Mouse (Mus musculus): Measurements from ENCODE around the gene Tssc4. TPM values are rescaled to one million over a fixed set of nuclear protein-coding genes. Genes with fewer than 3 reads are reported as not detected.

Tssc4 gene
- polyA plus RNA-seq, 1 experiment from 2014 or later, result 33.7 TPM

DNA sequence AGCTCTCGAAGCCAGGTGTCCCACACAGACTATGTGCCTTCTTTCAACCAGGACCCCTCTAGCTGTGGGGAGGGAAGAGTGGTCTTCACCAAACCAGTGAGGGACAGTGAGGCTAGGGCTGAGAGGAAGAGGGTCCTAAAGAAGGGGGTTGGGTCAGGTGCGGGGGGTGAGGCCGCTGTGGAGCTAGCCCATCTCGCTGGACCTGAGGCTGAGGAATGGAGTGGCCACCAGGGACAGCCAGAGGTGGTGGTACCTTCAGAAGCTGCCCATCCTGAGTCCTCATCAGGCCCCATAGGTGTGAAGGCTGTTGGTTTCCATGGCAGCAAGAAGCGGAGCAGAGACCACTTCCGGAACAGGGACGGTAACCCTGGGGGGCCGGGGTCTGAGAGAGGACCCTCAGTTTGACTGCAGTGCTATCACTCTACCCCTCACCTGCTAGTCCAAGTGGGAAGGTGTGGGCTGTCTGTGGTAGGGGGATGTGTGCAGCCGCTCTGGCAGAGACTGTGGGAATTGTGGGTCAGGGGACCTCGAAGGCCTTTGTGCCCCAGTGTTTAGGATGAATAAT, 1.5 kb downstream of the Tssc4 start:
- Histone ChIP-seq H3K27me3 (ENCODE audit: control insufficient read depth, insufficient read depth, low read depth, low read length) (no peaks in the 10 kb centered on the region), H3K4me3 (ENCODE audit: low read depth, low read length) (peak overlapping the region; percentile 81), H3K27ac (ENCODE audit: low read length) (no peak overlapping the region), H3K9me3 (replicated peaks; ENCODE audit: control insufficient read depth, low read length) (no peaks in the 10 kb centered on the region), H3K4me2 (ENCODE audit: low read depth, low read length) (peak overlapping the region; percentile 90), H3K36me3 (ENCODE audit: control insufficient read depth, insufficient read depth) (peaks cover 2% of the 10 kb centered on the region; the same call in 1 of the 2 replicates), H3K9ac (ENCODE audit: low read depth, low read length) (peak overlapping the region; percentile 76), H3K4me1 (ENCODE audit: control insufficient read depth, low read depth, low read length) (peaks cover 15% of the 10 kb centered on the region)
- 87% methylated on average over 10 of the region's 10 CpGs for WGBS (ENCODE audit: insufficient replicate concordance)
- no peak for ATAC-seq (ENCODE audit: low read depth)

DNA sequence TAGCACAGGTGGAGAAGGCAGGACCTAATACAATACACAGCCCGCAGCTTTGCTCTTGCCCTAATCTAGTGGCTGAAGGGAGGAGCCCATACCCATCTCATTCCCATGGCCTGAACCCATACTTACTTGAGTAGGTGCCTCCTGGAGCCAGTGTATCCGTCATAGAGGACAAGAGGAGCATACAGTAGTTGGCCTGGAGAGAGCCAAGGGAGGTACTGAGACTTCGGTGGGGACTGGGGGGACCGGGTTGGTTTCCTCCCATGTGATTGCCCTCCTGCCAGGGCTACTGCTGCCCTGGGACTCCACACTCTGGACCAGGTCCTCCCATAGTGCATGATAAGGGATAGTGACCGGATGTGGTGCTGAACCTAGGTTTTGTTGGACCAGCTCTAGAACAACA, 3.6 kb downstream of the Tssc4 start:
- ATAC-seq (ENCODE audit: low read depth), result no peak
- no peaks in the 10 kb centered on the region for H3K36me3 ChIP-seq (ENCODE audit: control insufficient read depth, insufficient read depth)
- no peak overlapping the region for H3K4me2 ChIP-seq (ENCODE audit: low read depth, low read length)
- H3K9ac ChIP-seq (ENCODE audit: low read depth, low read length), result no peak overlapping the region
- H3K9me3 ChIP-seq (replicated peaks; ENCODE audit: control insufficient read depth, low read length), result no peaks in the 10 kb centered on the region
- no peak overlapping the region for H3K4me3 ChIP-seq (ENCODE audit: low read depth, low read length)
- peaks cover 15% of the 10 kb centered on the region for H3K4me1 ChIP-seq (ENCODE audit: control insufficient read depth, low read depth, low read length)
- H3K27me3 ChIP-seq (ENCODE audit: control insufficient read depth, insufficient read depth, low read depth, low read length), result no peaks in the 10 kb centered on the region
- H3K27ac ChIP-seq (ENCODE audit: low read length), result no peak overlapping the region
- 70% methylated on average over 5 of the region's 5 CpGs for WGBS (ENCODE audit: insufficient replicate concordance)

DNA sequence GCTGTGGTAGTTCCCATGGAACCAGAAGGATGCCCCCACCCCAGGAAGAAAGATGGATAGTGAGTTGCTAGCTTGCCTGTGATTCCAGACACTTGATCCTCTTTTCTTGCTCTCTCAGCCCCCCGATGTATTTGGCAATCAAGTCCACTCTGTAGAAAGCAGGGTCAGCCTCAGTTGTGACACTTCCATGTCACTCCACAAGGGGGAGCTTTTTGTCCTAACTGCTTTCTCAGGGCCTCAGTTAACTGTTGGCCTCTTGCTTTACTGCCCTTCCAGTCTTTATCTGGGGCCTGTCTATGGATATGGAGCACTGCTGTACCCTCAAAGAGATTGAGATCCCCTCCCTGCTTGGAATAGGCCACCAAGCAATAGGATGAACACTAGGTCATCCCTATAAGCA, 4.0 kb downstream of the Tssc4 start:
- Histone ChIP-seq H3K4me2 (ENCODE audit: low read depth, low read length) (no peak overlapping the region), H3K27me3 (ENCODE audit: control insufficient read depth, insufficient read depth, low read depth, low read length) (no peaks in the 10 kb centered on the region), H3K36me3 (ENCODE audit: control insufficient read depth, insufficient read depth) (no peaks in the 10 kb centered on the region), H3K4me1 (ENCODE audit: control insufficient read depth, low read depth, low read length) (peaks cover 15% of the 10 kb centered on the region), H3K9ac (ENCODE audit: low read depth, low read length) (no peak overlapping the region), H3K9me3 (replicated peaks; ENCODE audit: control insufficient read depth, low read length) (no peaks in the 10 kb centered on the region), H3K27ac (ENCODE audit: low read length) (no peak overlapping the region), H3K4me3 (ENCODE audit: low read depth, low read length) (no peak overlapping the region)
- 35% methylated on average over 1 of the region's 1 CpGs for WGBS (ENCODE audit: insufficient replicate concordance)
- ATAC-seq (ENCODE audit: low read depth), result no peak

DNA sequence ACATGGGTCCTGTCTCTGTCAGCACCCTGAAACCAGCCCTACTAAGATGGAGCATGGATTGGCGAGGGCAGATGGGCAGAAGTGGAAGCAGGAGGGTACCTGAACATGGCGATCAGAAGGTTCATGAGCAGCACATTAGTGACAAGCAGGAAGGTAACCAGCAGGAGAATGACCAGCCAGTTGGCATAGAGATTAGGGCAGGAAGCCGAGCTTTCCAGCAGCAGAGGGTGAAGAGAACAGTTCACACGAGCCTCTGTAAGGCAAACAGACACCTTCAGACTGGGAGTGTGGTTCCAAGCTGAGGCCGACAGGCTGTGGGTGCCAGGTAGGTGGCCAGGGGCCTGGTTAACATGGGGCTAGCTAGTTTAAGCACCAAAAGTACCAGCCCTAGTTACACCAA, 6.3 kb downstream of the Tssc4 start:
- no peaks in the 10 kb centered on the region for H3K27me3 ChIP-seq (ENCODE audit: control insufficient read depth, insufficient read depth, low read depth, low read length)
- H3K36me3 ChIP-seq (ENCODE audit: control insufficient read depth, insufficient read depth), result no peaks in the 10 kb centered on the region
- 53% methylated on average over 5 of the region's 5 CpGs for WGBS (ENCODE audit: insufficient replicate concordance)
- H3K4me3 ChIP-seq (ENCODE audit: low read depth, low read length), result no peak overlapping the region
- no peaks in the 10 kb centered on the region for H3K9me3 ChIP-seq (replicated peaks; ENCODE audit: control insufficient read depth, low read length)
- H3K9ac ChIP-seq (ENCODE audit: low read depth, low read length), result no peak overlapping the region
- H3K4me1 ChIP-seq (ENCODE audit: control insufficient read depth, low read depth, low read length), result peaks cover 5% of the 10 kb centered on the region
- ATAC-seq (ENCODE audit: low read depth), result no peak
- H3K27ac ChIP-seq (ENCODE audit: low read length), result no peak overlapping the region
- no peak overlapping the region for H3K4me2 ChIP-seq (ENCODE audit: low read depth, low read length)

DNA sequence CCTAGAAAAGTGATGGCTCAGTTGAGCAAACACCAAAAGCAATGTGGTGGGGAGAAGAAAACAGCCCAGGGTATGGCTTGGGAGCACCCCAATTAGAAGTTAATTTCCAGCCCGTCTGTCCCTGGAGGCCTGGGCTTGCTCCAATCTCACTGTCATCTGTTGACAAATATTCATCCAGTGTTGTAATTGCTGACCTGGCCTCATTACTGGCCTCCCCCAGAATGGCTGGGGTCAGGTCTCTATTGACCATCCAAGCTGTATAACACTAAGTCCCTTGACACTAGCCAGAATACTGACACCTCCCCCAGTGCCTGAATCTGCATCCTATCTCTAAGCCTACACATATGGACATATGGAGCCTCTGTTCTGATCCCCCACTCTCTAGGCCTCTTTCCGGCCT, 8.3 kb downstream of the Tssc4 start:
- no peaks in the 10 kb centered on the region for H3K4me1 ChIP-seq (ENCODE audit: control insufficient read depth, low read depth, low read length)
- no peak overlapping the region for H3K27ac ChIP-seq (ENCODE audit: low read length)
- H3K27me3 ChIP-seq (ENCODE audit: control insufficient read depth, insufficient read depth, low read depth, low read length), result no peaks in the 10 kb centered on the region
- H3K9ac ChIP-seq (ENCODE audit: low read depth, low read length), result no peak overlapping the region
- ATAC-seq (ENCODE audit: low read depth), result no peak
- H3K36me3 ChIP-seq (ENCODE audit: control insufficient read depth, insufficient read depth), result no peaks in the 10 kb centered on the region
- no peak overlapping the region for H3K4me2 ChIP-seq (ENCODE audit: low read depth, low read length)
- no peaks in the 10 kb centered on the region for H3K9me3 ChIP-seq (replicated peaks; ENCODE audit: control insufficient read depth, low read length)
- 73% methylated on average over 2 of the region's 2 CpGs for whole genome bisulfite sequencing (ENCODE audit: insufficient replicate concordance)
- no peak overlapping the region for H3K4me3 ChIP-seq (ENCODE audit: low read depth, low read length)

DNA sequence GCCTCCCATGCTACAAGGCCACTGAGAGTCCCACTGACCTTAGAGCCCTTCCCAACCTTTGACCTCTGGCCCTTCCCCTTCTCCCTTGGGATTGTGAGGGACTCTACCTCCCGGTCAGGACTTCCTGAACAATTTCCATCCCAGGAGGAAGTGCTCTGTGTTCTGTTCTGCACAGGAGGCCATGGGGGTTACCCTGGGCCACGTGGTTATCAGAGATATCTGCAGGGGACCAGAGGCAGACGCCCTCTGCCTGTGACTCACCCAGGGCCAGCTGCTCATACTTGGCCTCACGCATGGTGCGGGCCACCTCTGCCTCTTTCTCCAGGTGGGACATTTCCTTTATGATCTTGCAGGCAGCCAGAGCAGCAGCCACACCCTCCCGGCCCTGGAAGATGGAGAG, 13.0 kb downstream of the Tssc4 start:
- Histone ChIP-seq H3K9ac (ENCODE audit: low read depth, low read length) (no peak overlapping the region), H3K27me3 (ENCODE audit: control insufficient read depth, insufficient read depth, low read depth, low read length) (no peaks in the 10 kb centered on the region), H3K4me3 (ENCODE audit: low read depth, low read length) (no peak overlapping the region), H3K4me2 (ENCODE audit: low read depth, low read length) (no peak overlapping the region), H3K9me3 (replicated peaks; ENCODE audit: control insufficient read depth, low read length) (no peaks in the 10 kb centered on the region), H3K27ac (ENCODE audit: low read length) (no peak overlapping the region), H3K4me1 (ENCODE audit: control insufficient read depth, low read depth, low read length) (no peaks in the 10 kb centered on the region), H3K36me3 (ENCODE audit: control insufficient read depth, insufficient read depth) (no peaks in the 10 kb centered on the region)
- ATAC-seq (ENCODE audit: low read depth), result no peak; the same call in 1 of the 2 replicates
- WGBS (ENCODE audit: insufficient replicate concordance), result 25% methylated on average over 6 of the region's 6 CpGs

DNA sequence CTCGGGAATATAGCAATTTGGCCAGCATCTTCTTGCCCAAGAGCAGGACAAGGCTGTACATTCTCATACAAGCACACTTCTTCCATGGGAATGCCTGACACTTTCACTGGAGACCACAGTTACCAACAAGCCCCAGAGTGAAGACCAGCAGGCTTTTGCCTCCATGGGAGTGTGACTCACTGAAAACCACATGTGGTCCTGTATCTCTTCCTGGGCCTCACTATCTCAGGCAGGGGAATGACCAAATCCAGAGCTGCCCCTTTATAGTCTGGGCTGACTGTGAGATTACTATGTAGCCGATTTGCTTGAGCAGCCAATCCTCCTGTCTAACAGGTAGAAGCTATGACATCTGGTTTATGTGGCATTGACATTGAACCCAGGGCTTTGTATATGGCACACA, 14.7 kb downstream of the Tssc4 start:
- H3K4me1 ChIP-seq (ENCODE audit: control insufficient read depth, low read depth, low read length), result no peaks in the 10 kb centered on the region
- no peaks in the 10 kb centered on the region for H3K36me3 ChIP-seq (ENCODE audit: control insufficient read depth, insufficient read depth)
- WGBS (ENCODE audit: insufficient replicate concordance), result 37% methylated on average over 2 of the region's 2 CpGs
- H3K27ac ChIP-seq (ENCODE audit: low read length), result no peak overlapping the region
- H3K4me3 ChIP-seq (ENCODE audit: low read depth, low read length), result no peak overlapping the region
- no peaks in the 10 kb centered on the region for H3K9me3 ChIP-seq (replicated peaks; ENCODE audit: control insufficient read depth, low read length)
- H3K9ac ChIP-seq (ENCODE audit: low read depth, low read length), result no peak overlapping the region
- ATAC-seq (ENCODE audit: low read depth), result no peak
- no peaks in the 10 kb centered on the region for H3K27me3 ChIP-seq (ENCODE audit: control insufficient read depth, insufficient read depth, low read depth, low read length)
- no peak overlapping the region for H3K4me2 ChIP-seq (ENCODE audit: low read depth, low read length)

DNA sequence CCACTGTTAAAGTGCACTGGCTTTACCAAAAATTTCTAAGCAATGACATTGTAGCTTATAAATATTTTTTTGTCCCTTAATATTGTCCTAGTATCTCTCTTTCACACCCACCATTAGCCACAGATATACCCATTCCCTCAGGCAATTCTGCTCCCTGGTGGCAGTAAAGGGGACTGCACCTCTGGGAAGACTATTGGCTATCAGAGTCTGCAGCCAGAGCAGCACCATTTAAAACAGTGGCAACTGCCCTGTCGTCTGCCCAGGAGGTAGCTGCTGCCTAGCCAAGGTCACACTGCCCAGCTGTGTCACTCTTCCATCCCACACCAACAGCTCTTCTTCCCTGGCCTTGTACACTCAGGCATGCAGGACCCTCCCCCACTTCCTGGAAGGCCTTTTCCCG, 17.3 kb downstream of the Tssc4 start:
- H3K9ac ChIP-seq (ENCODE audit: low read depth, low read length), result no peak overlapping the region
- 36% methylated on average over 2 of the region's 2 CpGs for WGBS (ENCODE audit: insufficient replicate concordance)
- H3K9me3 ChIP-seq (replicated peaks; ENCODE audit: control insufficient read depth, low read length), result no peaks in the 10 kb centered on the region
- no peak overlapping the region for H3K4me2 ChIP-seq (ENCODE audit: low read depth, low read length)
- H3K4me1 ChIP-seq (ENCODE audit: control insufficient read depth, low read depth, low read length), result no peaks in the 10 kb centered on the region
- H3K27me3 ChIP-seq (ENCODE audit: control insufficient read depth, insufficient read depth, low read depth, low read length), result no peaks in the 10 kb centered on the region
- ATAC-seq (ENCODE audit: low read depth), result peak; percentile 28; the same call in 1 of the 2 replicates
- no peak overlapping the region for H3K27ac ChIP-seq (ENCODE audit: low read length)
- H3K4me3 ChIP-seq (ENCODE audit: low read depth, low read length), result no peak overlapping the region
- no peaks in the 10 kb centered on the region for H3K36me3 ChIP-seq (ENCODE audit: control insufficient read depth, insufficient read depth)

DNA sequence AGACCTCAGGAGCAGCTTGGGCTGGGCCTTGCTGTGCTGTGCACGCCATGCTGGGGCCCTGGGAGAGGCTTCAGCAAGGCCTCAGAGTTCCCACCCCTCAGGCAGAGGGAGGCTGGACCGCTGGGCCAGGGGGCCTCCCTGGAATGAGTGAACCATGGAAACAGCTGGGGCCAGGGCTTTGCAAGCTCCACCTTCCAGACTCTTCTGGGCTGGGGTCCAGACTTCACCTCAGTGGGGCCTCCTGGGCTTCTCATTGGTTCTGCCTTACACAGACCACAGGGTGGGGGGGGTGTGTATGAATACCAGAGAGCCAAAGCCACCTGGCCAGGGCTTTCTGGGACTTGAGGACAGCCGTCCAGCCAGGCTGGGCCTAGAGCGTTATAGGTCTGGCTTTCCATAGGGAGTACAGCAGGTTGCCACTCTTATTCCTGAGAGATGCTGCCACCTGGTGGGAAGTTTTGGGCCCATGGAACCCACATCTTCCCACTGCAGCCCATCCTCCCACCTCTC, 18.1 kb downstream of the Tssc4 start:
- H3K27ac ChIP-seq (ENCODE audit: low read length), result no peak overlapping the region
- H3K36me3 ChIP-seq (ENCODE audit: control insufficient read depth, insufficient read depth), result no peaks in the 10 kb centered on the region
- ATAC-seq (ENCODE audit: low read depth), result no peak
- H3K9ac ChIP-seq (ENCODE audit: low read depth, low read length), result no peak overlapping the region
- no peak overlapping the region for H3K4me2 ChIP-seq (ENCODE audit: low read depth, low read length)
- H3K27me3 ChIP-seq (ENCODE audit: control insufficient read depth, insufficient read depth, low read depth, low read length), result no peaks in the 10 kb centered on the region
- no peaks in the 10 kb centered on the region for H3K4me1 ChIP-seq (ENCODE audit: control insufficient read depth, low read depth, low read length)
- no peaks in the 10 kb centered on the region for H3K9me3 ChIP-seq (replicated peaks; ENCODE audit: control insufficient read depth, low read length)
- 52% methylated on average over 4 of the region's 4 CpGs for WGBS (ENCODE audit: insufficient replicate concordance)
- H3K4me3 ChIP-seq (ENCODE audit: low read depth, low read length), result no peak overlapping the region

All from liver, embryonic 16.5 days (tissue).